Mouse (Mus musculus) heart, postnatal 0 days (tissue): ENCODE measurements around the gene Myo19. TPM values are rescaled to one million over a fixed set of nuclear protein-coding genes. Genes with fewer than 3 reads are reported as not detected.

Source experiments
- ATAC-seq: fragments of 200-750 bp; cut with Nextera tagmentation; 2 replicates; pipeline ENCODE4 v1.8.0; 2017; ENCODE audit warnings: low read depth, moderate number of reproducible peaks, moderate library complexity; ENCODE audit not compliant: insufficient read depth
- DNase-seq: peaks from one replicate; pipeline ENCODE4 v3.0.0-alpha.2; 2016; ENCODE audit warnings: low spot score
- H3K27ac ChIP-seq: fragments of 300-500 bp; sonication (generic); 2 replicates; pipeline ENCODE4 v1.5.1; 2014; ENCODE audit warnings: low read depth, mild to moderate bottlenecking
- H3K27me3 ChIP-seq: fragments of 300-500 bp; sonication (generic); 2 replicates; pipeline ENCODE4 v1.6.1; 2014; ENCODE audit warnings: low read length, mixed read lengths; ENCODE audit not compliant: control insufficient read depth, insufficient read depth
- H3K36me3 ChIP-seq: fragments of 300-500 bp; sonication (generic); replicated peaks from 2 replicates; pipeline ENCODE4 v1.6.1; 2014; ENCODE audit warnings: low read length, mixed read lengths; ENCODE audit not compliant: control insufficient read depth, insufficient read depth
- H3K4me1 ChIP-seq: fragments of 300-500 bp; sonication (generic); 2 replicates; pipeline ENCODE4 v1.6.1; 2014; ENCODE audit warnings: antibody characterized with exemption; ENCODE audit not compliant: control insufficient read depth, insufficient read depth
- H3K4me2 ChIP-seq: fragments of 300-500 bp; sonication (generic); 2 replicates; pipeline ENCODE4 v1.6.1; 2014; ENCODE audit warnings: low read depth, mild to moderate bottlenecking, low read length, moderate library complexity
- H3K4me3 ChIP-seq: fragments of 300-500 bp; sonication (generic); 2 replicates; pipeline ENCODE4 v1.5.1; 2014; ENCODE audit warnings: low read depth, low read length
- H3K9ac ChIP-seq: fragments of 300-500 bp; sonication (generic); replicated peaks from 2 replicates; pipeline ENCODE4 v1.6.1; 2014; ENCODE audit warnings: low read depth, low read length, mixed read lengths
- H3K9me3 ChIP-seq: fragments of 300-500 bp; sonication (generic); replicated peaks from 2 replicates; pipeline ENCODE4 v1.6.1; 2016; ENCODE audit warnings: low read length; ENCODE audit not compliant: control insufficient read depth
- CTCF ChIP-seq: IDR thresholded peaks from 2 replicates; pipeline ENCODE4 v1.5.1; 2016; ENCODE audit warnings: antibody characterized with exemption, control low read depth, low read depth
- EP300 ChIP-seq: IDR thresholded peaks from 2 replicates; pipeline ENCODE4 v1.6.1; 2016; ENCODE audit warnings: antibody characterized with exemption, low read depth
- WGBS: fragments of 180-500 bp; shearing (Covaris S2); extraction: QIAGEN DNeasy Blood & Tissue Kit; methylation state at CpG from one replicate; pipeline ENCODE4 v1.1.7; 2014; 5-methylcytosine and 5-hydroxymethylcytosine counted together
- polyA plus RNA-seq: library from polyadenylated mRNA; unstranded; fragments of >200 nt; fragmentation: Nextera tagmentation; extraction: Ambion mirVana; gene quantifications from 2 replicates; pipeline ENCODE4 v1.2.1, GENCODE M21; 2015
- total RNA-seq: library from RNA; depleted of rRNA; stranded (reverse); fragments of >200 nt; gene quantifications from 2 replicates; pipeline ENCODE4 v1.2.3, GENCODE M21; 2014; ENCODE audit warnings: low replicate concordance

The Myo19 gene
- total and polyA plus RNA-seq, 2 experiments from 2014 or later: 3.0 to 12.6 TPM

- no peak overlapping the region for H3K4me2 ChIP-seq
- ATAC-seq: no peak
- TF ChIP-seq CTCF: no peak
- no peak for TF ChIP-seq EP300
- no peaks in the 10 kb centered on the region for H3K9me3 ChIP-seq
- H3K27ac ChIP-seq: no peak overlapping the region
- no peaks in the 10 kb centered on the region for H3K4me1 ChIP-seq
- H3K27me3 ChIP-seq: no peaks in the 10 kb centered on the region
- no peak overlapping the region for H3K4me3 ChIP-seq
- no peak overlapping the region for H3K9ac ChIP-seq
- no peak for DNase-seq
- 95% methylated on average over 8 of the region's 8 CpGs for WGBS
- H3K36me3 ChIP-seq: peaks cover 82% of the 10 kb centered on the region
Measured at GRCm38 (mm10) chr11:84888025-84888424, 8.1 kb downstream of the Myo19 start.

- H3K36me3 ChIP-seq: peaks cover 77% of the 10 kb centered on the region
- TF ChIP-seq EP300 (no peak), CTCF (no peak)
- H3K4me2 ChIP-seq: no peak overlapping the region
- no peak overlapping the region for H3K9ac ChIP-seq
- WGBS: 92% methylated on average over 2 of the region's 2 CpGs
- DNase-seq: no peak
- no peaks in the 10 kb centered on the region for H3K9me3 ChIP-seq
- H3K27ac ChIP-seq: no peak overlapping the region
- H3K27me3 ChIP-seq: no peaks in the 10 kb centered on the region
- no peak for ATAC-seq
- no peaks in the 10 kb centered on the region for H3K4me1 ChIP-seq
- H3K4me3 ChIP-seq: no peak overlapping the region
Measured at GRCm38 (mm10) chr11:84889492-84889891, 9.5 kb downstream of the Myo19 start.

- no peak for DNase-seq
- H3K36me3 ChIP-seq: peaks cover 77% of the 10 kb centered on the region
Measured at GRCm38 (mm10) chr11:84891705-84892104, 11.8 kb downstream of the Myo19 start.

GRCm38 (mm10) chr11:84893113-84893512 is 13.2 kb downstream of the Myo19 start:
- H3K9ac ChIP-seq: no peak overlapping the region
- WGBS: 91% methylated on average over 15 of the region's 15 CpGs
- no peak overlapping the region for H3K27ac ChIP-seq
- peaks cover 78% of the 10 kb centered on the region for H3K36me3 ChIP-seq
- no peak for ATAC-seq
- H3K4me1 ChIP-seq: no peaks in the 10 kb centered on the region
- no peak overlapping the region for H3K4me3 ChIP-seq
- no peaks in the 10 kb centered on the region for H3K9me3 ChIP-seq
- no peaks in the 10 kb centered on the region for H3K27me3 ChIP-seq
- DNase-seq: no peak
- H3K4me2 ChIP-seq: no peak overlapping the region
- no peak for TF ChIP-seq CTCF
- TF ChIP-seq EP300: no peak

More at GRCm38 (mm10) chr11:84891705-84892104, 11.8 kb downstream of the Myo19 start:
- 89% methylated on average over 7 of the region's 7 CpGs for WGBS
- Histone ChIP-seq H3K9me3 (no peaks in the 10 kb centered on the region), H3K4me3 (no peak overlapping the region), H3K9ac (no peak overlapping the region), H3K4me2 (no peak overlapping the region), H3K27me3 (no peaks in the 10 kb centered on the region), H3K27ac (no peak overlapping the region), H3K4me1 (no peaks in the 10 kb centered on the region)
- no peak for ATAC-seq
- TF ChIP-seq CTCF: no peak

- no peak for TF ChIP-seq EP300
- TF ChIP-seq CTCF: no peak
- Histone ChIP-seq H3K4me1 (no peaks in the 10 kb centered on the region), H3K36me3 (peaks cover 98% of the 10 kb centered on the region), H3K27me3 (no peaks in the 10 kb centered on the region), H3K9me3 (no peaks in the 10 kb centered on the region), H3K4me3 (no peak overlapping the region), H3K9ac (no peak overlapping the region), H3K4me2 (no peak overlapping the region), H3K27ac (no peak overlapping the region)
- DNase-seq (no peak), ATAC-seq (no peak)
- 74% methylated on average over 9 of the region's 9 CpGs for WGBS
Measured at GRCm38 (mm10) chr11:84904597-84905144, 24.7 kb downstream of the Myo19 start.

GRCm38 (mm10) chr11:84907081-84907480 is 27.1 kb downstream of the Myo19 start:
- H3K4me2 ChIP-seq: no peak overlapping the region
- no peak overlapping the region for H3K27ac ChIP-seq
- no peaks in the 10 kb centered on the region for H3K9me3 ChIP-seq
- DNase-seq (no peak), ATAC-seq (no peak)
- H3K27me3 ChIP-seq: no peaks in the 10 kb centered on the region
- 81% methylated on average over 3 of the region's 3 CpGs for WGBS
- no peaks in the 10 kb centered on the region for H3K4me1 ChIP-seq
- H3K9ac ChIP-seq: no peak overlapping the region
- peaks cover 96% of the 10 kb centered on the region for H3K36me3 ChIP-seq
- no peak overlapping the region for H3K4me3 ChIP-seq
- TF ChIP-seq CTCF: no peak
- no peak for TF ChIP-seq EP300
